Mouse (Mus musculus): ENCODE data around the gene Tnfrsf13b. TPM values are rescaled to one million over a fixed set of nuclear protein-coding genes. Genes with fewer than 3 reads are reported as not detected.
"Not testable (repeated sequence)": the region's sequence is repeated elsewhere in the genome, so short reads cannot be mapped to it uniquely, and the experiment has no call there.

Gene Tnfrsf13b
- polyA plus RNA-seq, 1 experiment from 2014 or later, result 2.0 TPM

GRCm38 (mm10) chr11:61122769-61123288 is 3.7 kb upstream of the Tnfrsf13b start:
- Histone ChIP-seq H3K27ac (ENCODE audit: low read depth, low read length) (no peak overlapping the region), H3K9ac (ENCODE audit: low read depth, low read length) (no peak overlapping the region), H3K36me3 (ENCODE audit: control insufficient read depth, insufficient read depth, low read length) (no peaks in the 10 kb centered on the region), H3K4me2 (ENCODE audit: low read length) (no peak overlapping the region), H3K27me3 (replicated peaks; ENCODE audit: control insufficient read depth, insufficient read depth, low read length) (no peaks in the 10 kb centered on the region), H3K4me1 (ENCODE audit: control insufficient read depth, insufficient read depth, low read depth, low read length) (no peaks in the 10 kb centered on the region), H3K9me3 (ENCODE audit: control insufficient read depth, low read length) (no peaks in the 10 kb centered on the region), H3K4me3 (ENCODE audit: low read length) (no peak overlapping the region)
- no peak for ATAC-seq
- WGBS, result 89% methylated on average over 8 of the region's 8 CpGs

GRCm38 (mm10) chr11:61123886-61124285 is 2.7 kb upstream of the Tnfrsf13b start:
- no peaks in the 10 kb centered on the region for H3K4me1 ChIP-seq (ENCODE audit: control insufficient read depth, insufficient read depth, low read depth, low read length)
- 77% methylated on average over 3 of the region's 3 CpGs for WGBS
- H3K9ac ChIP-seq (ENCODE audit: low read depth, low read length), result no peak overlapping the region
- no peak overlapping the region for H3K4me2 ChIP-seq (ENCODE audit: low read length)
- no peaks in the 10 kb centered on the region for H3K27me3 ChIP-seq (replicated peaks; ENCODE audit: control insufficient read depth, insufficient read depth, low read length)
- no peak overlapping the region for H3K27ac ChIP-seq (ENCODE audit: low read depth, low read length)
- no peaks in the 10 kb centered on the region for H3K36me3 ChIP-seq (ENCODE audit: control insufficient read depth, insufficient read depth, low read length)
- H3K9me3 ChIP-seq (ENCODE audit: control insufficient read depth, low read length), result no peaks in the 10 kb centered on the region
- no peak for ATAC-seq
- H3K4me3 ChIP-seq (ENCODE audit: low read length), result no peak overlapping the region

- Histone ChIP-seq H3K9me3 (ENCODE audit: control insufficient read depth, low read length) (no peaks in the 10 kb centered on the region), H3K4me3 (ENCODE audit: low read length) (no peak overlapping the region), H3K4me1 (ENCODE audit: control insufficient read depth, insufficient read depth, low read depth, low read length) (no peaks in the 10 kb centered on the region), H3K9ac (ENCODE audit: low read depth, low read length) (no peak overlapping the region), H3K27me3 (replicated peaks; ENCODE audit: control insufficient read depth, insufficient read depth, low read length) (no peaks in the 10 kb centered on the region), H3K4me2 (ENCODE audit: low read length) (no peak overlapping the region), H3K27ac (ENCODE audit: low read depth, low read length) (no peak overlapping the region), H3K36me3 (ENCODE audit: control insufficient read depth, insufficient read depth, low read length) (no peaks in the 10 kb centered on the region)
- WGBS, result 85% methylated on average over 5 of the region's 5 CpGs
- ATAC-seq, result no peak
These were observed 585 bp upstream of the Tnfrsf13b start for GRCm38 (mm10) chr11:61125970-61126369.

GRCm38 (mm10) chr11:61127421-61128055 is 983 bp downstream of the Tnfrsf13b start:
- Histone ChIP-seq H3K9ac (ENCODE audit: low read depth, low read length) (no peak overlapping the region), H3K4me1 (ENCODE audit: control insufficient read depth, insufficient read depth, low read depth, low read length) (no peaks in the 10 kb centered on the region), H3K27ac (ENCODE audit: low read depth, low read length) (no peak overlapping the region), H3K4me3 (ENCODE audit: low read length) (no peak overlapping the region), H3K27me3 (replicated peaks; ENCODE audit: control insufficient read depth, insufficient read depth, low read length) (no peaks in the 10 kb centered on the region), H3K36me3 (ENCODE audit: control insufficient read depth, insufficient read depth, low read length) (no peaks in the 10 kb centered on the region), H3K9me3 (ENCODE audit: control insufficient read depth, low read length) (no peaks in the 10 kb centered on the region), H3K4me2 (ENCODE audit: low read length) (no peak overlapping the region)
- 92% methylated on average over 8 of the region's 8 CpGs for WGBS
- no peak for ATAC-seq

- H3K27me3 ChIP-seq (replicated peaks; ENCODE audit: control insufficient read depth, insufficient read depth, low read length), result no peaks in the 10 kb centered on the region
- ATAC-seq, result no peak
- no peaks in the 10 kb centered on the region for H3K9me3 ChIP-seq (ENCODE audit: control insufficient read depth, low read length)
- WGBS, result 55% methylated on average over 10 of the region's 10 CpGs
- no peaks in the 10 kb centered on the region for H3K4me1 ChIP-seq (ENCODE audit: control insufficient read depth, insufficient read depth, low read depth, low read length)
- no peak overlapping the region for H3K27ac ChIP-seq (ENCODE audit: low read depth, low read length)
- H3K4me3 ChIP-seq (ENCODE audit: low read length), result no peak overlapping the region
- no peak overlapping the region for H3K4me2 ChIP-seq (ENCODE audit: low read length)
- no peak overlapping the region for H3K9ac ChIP-seq (ENCODE audit: low read depth, low read length)
- no peaks in the 10 kb centered on the region for H3K36me3 ChIP-seq (ENCODE audit: control insufficient read depth, insufficient read depth, low read length)
These were observed 2.8 kb downstream of the Tnfrsf13b start for GRCm38 (mm10) chr11:61129305-61129704.

- H3K4me1 ChIP-seq (ENCODE audit: control insufficient read depth, insufficient read depth, low read depth, low read length), result not testable (repeated sequence)
- 79% methylated on average over 4 of the region's 4 CpGs for WGBS
These were observed 4.1 kb downstream of the Tnfrsf13b start for GRCm38 (mm10) chr11:61130646-61131045.

GRCm38 (mm10) chr11:61132943-61133342 is 6.4 kb downstream of the Tnfrsf13b start:
- no peak for ATAC-seq
- WGBS, result 86% methylated on average over 2 of the region's 2 CpGs
- H3K36me3 ChIP-seq (ENCODE audit: control insufficient read depth, insufficient read depth, low read length), result no peaks in the 10 kb centered on the region

More at GRCm38 (mm10) chr11:61130646-61131045, 4.1 kb downstream of the Tnfrsf13b start:
- H3K9me3 ChIP-seq (ENCODE audit: control insufficient read depth, low read length); H3K27me3 ChIP-seq (replicated peaks; ENCODE audit: control insufficient read depth, insufficient read depth, low read length); H3K4me2 ChIP-seq (ENCODE audit: low read length); H3K27ac ChIP-seq (ENCODE audit: low read depth, low read length); H3K4me3 ChIP-seq (ENCODE audit: low read length); H3K36me3 ChIP-seq (ENCODE audit: control insufficient read depth, insufficient read depth, low read length); ATAC-seq; H3K9ac ChIP-seq (ENCODE audit: low read depth, low read length): not testable (repeated sequence)

GRCm38 (mm10) chr11:61141693-61142092 is 15.1 kb downstream of the Tnfrsf13b start:
- H3K27me3 ChIP-seq (replicated peaks; ENCODE audit: control insufficient read depth, insufficient read depth, low read length), result no peaks in the 10 kb centered on the region
- H3K9ac ChIP-seq (ENCODE audit: low read depth, low read length), result no peak overlapping the region
- no peak overlapping the region for H3K27ac ChIP-seq (ENCODE audit: low read depth, low read length)
- H3K4me2 ChIP-seq (ENCODE audit: low read length), result no peak overlapping the region
- no peaks in the 10 kb centered on the region for H3K4me1 ChIP-seq (ENCODE audit: control insufficient read depth, insufficient read depth, low read depth, low read length)
- H3K36me3 ChIP-seq (ENCODE audit: control insufficient read depth, insufficient read depth, low read length), result no peaks in the 10 kb centered on the region
- no peak overlapping the region for H3K4me3 ChIP-seq (ENCODE audit: low read length)
- no peak for ATAC-seq
- no peaks in the 10 kb centered on the region for H3K9me3 ChIP-seq (ENCODE audit: control insufficient read depth, low read length)
- 78% methylated on average over 2 of the region's 2 CpGs for WGBS

More at GRCm38 (mm10) chr11:61132943-61133342, 6.4 kb downstream of the Tnfrsf13b start:
- Histone ChIP-seq H3K9ac (ENCODE audit: low read depth, low read length) (no peak overlapping the region), H3K27me3 (replicated peaks; ENCODE audit: control insufficient read depth, insufficient read depth, low read length) (no peaks in the 10 kb centered on the region), H3K4me2 (ENCODE audit: low read length) (no peak overlapping the region), H3K4me1 (ENCODE audit: control insufficient read depth, insufficient read depth, low read depth, low read length) (no peaks in the 10 kb centered on the region), H3K27ac (ENCODE audit: low read depth, low read length) (no peak overlapping the region), H3K4me3 (ENCODE audit: low read length) (no peak overlapping the region), H3K9me3 (ENCODE audit: control insufficient read depth, low read length) (no peaks in the 10 kb centered on the region)

- no peak for ATAC-seq
- Histone ChIP-seq H3K4me2 (ENCODE audit: low read length) (no peak overlapping the region), H3K4me1 (ENCODE audit: control insufficient read depth, insufficient read depth, low read depth, low read length) (peaks cover 4% of the 10 kb centered on the region; the same call in 1 of the 2 replicates)
These were observed 15.7 kb downstream of the Tnfrsf13b start for GRCm38 (mm10) chr11:61142262-61142661.

More at GRCm38 (mm10) chr11:61142262-61142661, 15.7 kb downstream of the Tnfrsf13b start:
- H3K4me3 ChIP-seq (ENCODE audit: low read length), result no peak overlapping the region
- H3K27ac ChIP-seq (ENCODE audit: low read depth, low read length), result no peak overlapping the region
- H3K9me3 ChIP-seq (ENCODE audit: control insufficient read depth, low read length), result no peaks in the 10 kb centered on the region
- no peaks in the 10 kb centered on the region for H3K36me3 ChIP-seq (ENCODE audit: control insufficient read depth, insufficient read depth, low read length)
- H3K9ac ChIP-seq (ENCODE audit: low read depth, low read length), result no peak overlapping the region
- 74% methylated on average over 3 of the region's 3 CpGs for WGBS
- H3K27me3 ChIP-seq (replicated peaks; ENCODE audit: control insufficient read depth, insufficient read depth, low read length), result no peaks in the 10 kb centered on the region
